8 mouse cellular contexts compared by ENCODE assay signal in the genomic region with DNA sequence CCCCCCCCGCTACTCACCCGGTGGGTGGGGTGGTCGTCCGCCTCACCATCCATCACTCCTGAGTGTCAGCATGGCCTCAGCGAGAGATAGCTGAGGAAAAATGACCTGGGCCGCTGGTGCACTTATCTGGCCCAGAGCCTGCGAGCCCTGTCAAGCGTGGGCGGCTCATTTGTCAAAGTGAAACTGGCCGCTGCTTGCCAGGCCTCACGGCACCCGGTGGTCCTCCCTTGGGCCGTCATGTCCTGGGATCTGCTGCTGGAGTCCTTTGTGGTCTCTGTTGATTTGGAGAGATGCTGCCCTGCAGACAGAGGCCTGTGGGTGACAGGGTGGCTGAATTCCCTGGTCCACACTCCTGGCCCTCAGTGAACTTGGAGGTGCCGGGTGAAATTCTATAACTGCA.
DNase-seq lines count a peak whose midpoint lies in the region; ATAC-seq lines count a peak whose summit lies in the region.

No protein-coding gene starts in this region.

- H3K9ac ChIP-seq in kidney, embryonic 14.5 days (ENCODE audit: low read depth, low read length) = 0 out of 2 replicates have a peak overlapping the region, but pooled peaks have one; percentile 2
- H3K9ac ChIP-seq in midbrain, embryonic 14.5 days (replicated peaks; ENCODE audit: low read length) = no peak overlapping the region

- H3K4me3 ChIP-seq in kidney, embryonic 14.5 days (ENCODE audit: low read length) = no peak overlapping the region
- H3K4me3 ChIP-seq in limb, embryonic 10.5 days = peak overlapping the region; percentile 18; the same call in 1 of the 2 replicates
- no peak overlapping the region for H3K4me3 ChIP-seq in midbrain, embryonic 14.5 days (replicated peaks; ENCODE audit: low read depth, low read length)

- no peak for DNase-seq in kidney, adult 11 months
- DNase-seq in limb, embryonic 10.5 days (ENCODE audit: low spot score) = peak; percentile 51
- peak; percentile 59 for DNase-seq in neural tube, embryonic 10.5 days (ENCODE audit: extremely low spot score, low spot score)
- no peak for DNase-seq in midbrain, embryonic 14.5 days
- no peak for DNase-seq in left cerebral cortex, adult 11 months (ENCODE audit: low spot score)
- DNase-seq in adipocyte (ENCODE audit: low spot score) = no peak

- peak overlapping the region; percentile 22; the same call in 1 of the 2 replicates for H3K4me2 ChIP-seq in kidney, embryonic 14.5 days (replicated peaks; ENCODE audit: low read depth, low read length)
- no peak overlapping the region for H3K4me2 ChIP-seq in midbrain, embryonic 14.5 days (ENCODE audit: low read length)

- 3% methylated on average over 13 of the region's 14 CpGs for WGBS in kidney, embryonic 14.5 days
- 9% methylated on average over 13 of the region's 14 CpGs for WGBS in limb, embryonic 10.5 days
- WGBS in midbrain, embryonic 14.5 days = 22% methylated on average over 10 of the region's 14 CpGs

- H3K27ac ChIP-seq in kidney, embryonic 14.5 days (ENCODE audit: low read depth, low read length) = no peak overlapping the region
- 0 out of 2 replicates have a peak overlapping the region, but pooled peaks have one; percentile 3 for H3K27ac ChIP-seq in limb, embryonic 10.5 days
- no peak overlapping the region for H3K27ac ChIP-seq in midbrain, embryonic 14.5 days (replicated peaks; ENCODE audit: low read depth, low read length)

- H3K9me3 ChIP-seq in kidney, embryonic 14.5 days (ENCODE audit: control insufficient read depth, low read length) = no peaks in the 10 kb centered on the region
- H3K9me3 ChIP-seq in limb, embryonic 10.5 days (replicated peaks) = no peaks in the 10 kb centered on the region
- H3K9me3 ChIP-seq in midbrain, embryonic 14.5 days (ENCODE audit: control insufficient read depth, low read length) = no peaks in the 10 kb centered on the region

- H3K4me1 ChIP-seq in kidney, embryonic 14.5 days (ENCODE audit: control insufficient read depth, insufficient read depth, low read length) = peaks cover 10% of the 10 kb centered on the region; the same call in 1 of the 2 replicates
- H3K4me1 ChIP-seq in limb, embryonic 10.5 days = peaks cover 39% of the 10 kb centered on the region
- H3K4me1 ChIP-seq in midbrain, embryonic 14.5 days (ENCODE audit: control insufficient read depth, insufficient read depth, low read length) = no peaks in the 10 kb centered on the region

- ATAC-seq in kidney, embryonic 14.5 days (ENCODE audit: low FRiP score, low TSS enrichment) = peak; percentile 50
- peak; percentile 34 for ATAC-seq in common myeloid progenitor, adult 5-6 weeks (replicated peaks; ENCODE audit: low read depth, poor library complexity, severe bottlenecking)
- no peak for ATAC-seq in midbrain, embryonic 14.5 days (ENCODE audit: low FRiP score, low TSS enrichment)

- H3K36me3 ChIP-seq in kidney, embryonic 14.5 days (ENCODE audit: control insufficient read depth, insufficient read depth, low read length) = no peaks in the 10 kb centered on the region
- H3K36me3 ChIP-seq in limb, embryonic 10.5 days = no peaks in the 10 kb centered on the region; the same call in 1 of the 2 replicates
- no peaks in the 10 kb centered on the region for H3K36me3 ChIP-seq in midbrain, embryonic 14.5 days (ENCODE audit: control insufficient read depth, insufficient read depth, low read length)

- H3K27me3 ChIP-seq in kidney, embryonic 14.5 days (ENCODE audit: control insufficient read depth, insufficient read depth, low read length) = peaks cover 42% of the 10 kb centered on the region
- H3K27me3 ChIP-seq in limb, embryonic 10.5 days (ENCODE audit: low read depth, poor library complexity, severe bottlenecking) = peaks cover 100% of the 10 kb centered on the region
- H3K27me3 ChIP-seq in midbrain, embryonic 14.5 days (ENCODE audit: control insufficient read depth, insufficient read depth, low read length) = no peaks in the 10 kb centered on the region

Comparison
In these comparisons a context has a peak if more than half of its experiments do, and no peak if none do; other contexts are left out.
1. DNase-seq: peak in limb, embryonic 10.5 days (single experiment) and neural tube, embryonic 10.5 days (single experiment); none in kidney, adult 11 months (single experiment), midbrain, embryonic 14.5 days (single experiment), left cerebral cortex, adult 11 months (single experiment) and adipocyte (single experiment).